Mouse (Mus musculus) stomach, postnatal 0 days (tissue): Measurements from ENCODE around the gene Atat1.

Experiments
- CTCF ChIP-seq: IDR thresholded peaks from 2 replicates; pipeline ENCODE4 v1.5.1; 2016; ENCODE audit warnings: antibody characterized with exemption, low read depth, mild to moderate bottlenecking, moderate library complexity
- EP300 ChIP-seq: optimal IDR thresholded peaks from 2 replicates; pipeline ENCODE3; 2016; ENCODE audit warnings: antibody characterized with exemption

GRCm38 (mm10) chr17:35903992-35904355, 5.9 kb downstream of the Atat1 start:
- TF ChIP-seq CTCF = no peak
- no peak for TF ChIP-seq EP300
